17 mouse cellular contexts compared by ENCODE assay signal in genomic region chr3:19751946-19752345, GRCm38 (mm10).
"Had no signal": no experiment of that assay in that cellular context is flagged by ENCODE, and none has a peak within 500 bp of the region (broad histone marks: within the 10 kb centered on the region; RNA-seq: fewer than 3 reads in every experiment).

No protein-coding gene starts in this region.

- ATAC-seq: hindbrain, postnatal 0 days; intestine, embryonic 16.5 days; liver, embryonic 12.5 days had no signal

- DNase-seq: gastrocnemius, adult 2 months; gastrocnemius, postnatal 14 days; gastrocnemius, postnatal 36 days; heart, adult 18-20 months; heart, postnatal 14 days; heart, postnatal 36 days; kidney, adult 11 months; kidney, adult 2 months; kidney, adult 9 months; kidney, postnatal 14 days; kidney, postnatal 36 days; layer of hippocampus, adult 9-11 months; layer of hippocampus, postnatal 36 days; left cerebral cortex, postnatal 4 days had no signal
